Mouse (Mus musculus) layer of hippocampus, adult 11-12 months (tissue): ENCODE results near the gene Dnah8.
"Not testable (repeated sequence)": the region's sequence is repeated elsewhere in the genome, so short reads cannot be mapped to it uniquely, and the experiment has no call there.

Experiments
- DNase-seq: peaks from one replicate; pipeline ENCODE4 v3.0.0; 2022; ENCODE audit warnings: low spot score

The Dnah8 gene

GRCm38 (mm10) chr17:30609305-30609979 is 14.7 kb upstream of the Dnah8 start:
- DNase-seq, result peak; percentile 70

- no peak for DNase-seq
Measured at GRCm38 (mm10) chr17:30609980-30610307, 14.2 kb upstream of the Dnah8 start.

DNA sequence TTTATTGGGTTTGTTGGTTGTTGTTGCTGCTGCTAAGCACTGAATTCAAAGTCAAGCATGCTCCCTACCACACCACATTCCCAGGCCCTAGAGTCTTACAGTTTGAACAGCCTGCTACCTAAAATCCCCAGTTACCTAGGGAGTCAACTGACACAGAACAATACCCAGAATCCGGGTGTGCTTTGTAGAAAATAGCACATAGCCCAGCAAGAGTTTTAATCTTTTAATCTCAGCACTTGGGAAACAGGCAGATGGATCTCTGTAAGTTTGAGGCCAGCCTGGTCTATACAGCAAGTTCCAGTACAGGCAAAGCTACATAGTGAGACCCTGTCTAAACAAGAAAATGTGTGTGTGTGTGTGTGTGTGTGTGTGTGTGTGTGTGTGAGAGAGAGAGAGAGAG is 13.4 kb upstream of the Dnah8 start:
- DNase-seq, result no peak

DNA sequence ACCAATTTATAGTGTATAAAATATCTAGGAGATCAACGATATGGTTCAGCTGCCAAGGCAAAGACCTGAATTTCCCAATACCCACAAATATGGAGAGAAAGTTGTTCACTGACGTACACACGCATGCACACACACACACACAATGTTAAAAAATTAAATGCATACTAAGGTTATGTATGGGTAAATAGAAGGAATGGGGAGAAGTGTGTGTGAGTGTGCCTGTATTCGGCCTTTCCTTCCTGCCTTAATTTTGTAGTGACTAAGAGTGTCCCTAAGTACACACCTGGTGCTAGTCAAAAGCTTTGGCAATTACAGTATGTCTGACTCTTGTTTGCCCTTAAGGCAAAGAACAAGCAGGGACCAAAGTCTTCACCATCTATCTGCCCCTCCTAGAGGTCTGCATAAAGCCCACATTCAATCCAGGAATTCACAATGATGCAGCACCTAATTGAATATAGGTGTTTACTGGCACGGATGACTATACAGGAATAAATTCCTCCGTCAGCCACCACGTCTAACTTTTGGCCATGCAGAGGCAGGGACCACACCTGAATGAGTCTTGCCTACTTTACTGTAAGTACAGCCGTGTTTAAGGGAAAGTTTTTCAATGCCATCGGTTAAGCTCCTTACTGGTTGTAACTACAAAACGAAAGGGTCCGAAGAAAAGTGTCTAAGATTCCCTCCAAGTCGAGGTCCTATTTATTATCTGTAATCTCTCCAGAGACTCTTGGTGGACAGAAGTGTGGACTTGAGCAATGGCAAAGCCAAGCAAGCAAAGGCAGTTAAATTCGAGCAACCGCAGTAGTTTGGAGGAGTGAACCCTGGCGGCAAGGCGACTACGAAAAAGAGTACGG is 12.7 kb upstream of the Dnah8 start:
- no peak for DNase-seq

- DNase-seq, result peak; percentile 100
Measured at GRCm38 (mm10) chr17:30612075-30612859, 11.9 kb upstream of the Dnah8 start.

- no peak for DNase-seq
Measured at GRCm38 (mm10) chr17:30613350-30613749, 10.8 kb upstream of the Dnah8 start.

- DNase-seq, result no peak
Measured at GRCm38 (mm10) chr17:30616203-30616602, 8.0 kb upstream of the Dnah8 start.

DNA sequence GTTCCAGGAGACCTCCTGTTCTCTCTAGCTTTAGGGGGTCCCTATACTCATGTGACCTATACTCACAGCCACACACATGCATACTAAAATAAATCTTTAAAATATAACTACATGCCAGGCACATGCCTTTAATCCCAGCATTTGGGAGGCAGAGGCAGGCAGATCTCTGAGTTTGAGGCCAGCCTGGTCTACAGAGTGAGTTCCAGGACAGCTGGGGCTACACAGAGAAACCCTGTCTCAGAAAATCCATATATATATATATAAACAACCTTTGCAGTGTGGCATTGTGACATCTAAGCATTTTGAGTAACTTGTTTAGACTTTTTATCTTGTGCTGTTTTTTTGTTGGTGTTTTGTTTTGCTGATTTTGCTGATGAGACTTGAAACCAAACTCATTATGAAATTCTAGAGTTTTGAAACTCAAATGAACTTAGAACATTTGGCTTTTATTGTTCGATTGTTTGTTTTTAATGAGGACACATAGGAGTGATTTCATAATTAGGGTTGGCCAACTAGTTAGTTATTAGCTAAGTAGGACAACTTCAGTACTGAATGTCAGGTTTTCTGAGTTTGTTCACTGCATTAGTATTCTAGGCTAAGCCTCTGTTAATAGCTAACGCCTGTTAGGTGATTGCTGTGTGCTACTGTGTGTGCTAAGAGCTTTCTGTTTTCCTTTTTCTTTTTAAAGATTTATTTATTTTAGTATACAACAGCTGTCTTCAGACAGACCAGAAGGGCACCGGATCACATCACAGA is 5.8 kb upstream of the Dnah8 start:
- no peak for DNase-seq

DNA sequence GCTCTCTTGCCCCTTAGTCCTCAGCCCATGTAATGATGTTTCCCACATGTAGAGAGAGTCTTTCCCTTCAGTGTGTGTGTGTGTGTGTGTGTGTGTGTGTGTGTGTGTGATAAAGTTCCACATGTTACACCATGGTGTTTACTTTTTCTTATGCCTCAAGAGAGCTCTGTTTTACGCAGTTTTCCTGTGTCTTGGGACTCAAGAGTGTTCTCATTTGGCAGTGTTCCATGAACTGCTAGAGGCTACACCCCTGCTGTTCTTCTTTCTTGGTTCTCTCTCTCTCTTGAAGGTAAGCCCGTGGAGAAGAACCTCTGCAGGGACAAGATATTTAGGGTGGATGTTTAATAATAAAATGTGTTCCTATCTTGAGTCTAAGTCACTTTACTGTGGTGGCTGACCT is 5.0 kb upstream of the Dnah8 start:
- no peak for DNase-seq

- DNase-seq, result no peak
Measured at GRCm38 (mm10) chr17:30620548-30620947, 3.6 kb upstream of the Dnah8 start.

- DNase-seq, result no peak
Measured at GRCm38 (mm10) chr17:30621450-30621849, 2.7 kb upstream of the Dnah8 start.

DNA sequence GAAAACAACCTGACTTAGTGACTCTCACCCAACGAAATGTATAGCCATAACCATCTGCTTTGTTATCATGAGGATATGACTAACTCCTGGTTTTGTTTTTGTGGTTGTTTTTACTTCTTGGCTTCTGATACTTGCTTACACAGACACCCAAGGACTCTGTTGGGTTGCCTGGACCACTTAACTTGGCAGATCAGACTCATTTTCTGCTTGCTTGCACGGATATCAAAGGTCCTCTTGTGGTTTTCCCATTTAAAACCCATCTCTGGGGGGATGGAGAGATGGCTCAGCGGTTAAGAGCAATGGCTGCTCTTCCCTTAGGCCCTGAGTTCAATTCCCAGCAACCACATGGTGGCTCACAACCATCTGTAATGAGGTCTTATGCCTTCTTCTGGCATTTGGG is 954 bp upstream of the Dnah8 start:
- no peak for DNase-seq

DNA sequence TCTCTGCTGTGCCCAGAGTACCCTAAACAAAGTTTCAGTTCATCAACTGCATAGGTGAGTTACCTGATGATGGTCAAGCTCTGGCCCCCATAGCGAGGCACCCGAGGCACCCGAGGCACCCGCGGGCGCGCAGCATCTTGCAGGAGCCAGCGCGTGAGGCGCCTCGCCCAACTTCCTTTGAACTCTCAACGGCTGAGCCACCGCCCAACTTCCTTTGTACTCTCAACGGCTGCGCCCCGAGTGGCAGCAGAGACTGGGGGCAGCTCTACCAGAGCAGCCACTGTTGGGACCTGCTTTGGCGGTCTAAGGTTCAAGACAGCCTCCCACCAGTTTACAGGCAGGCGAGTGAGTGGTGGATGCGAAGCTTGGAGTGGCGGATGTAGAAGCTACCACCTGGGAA is 2.6 kb downstream of the Dnah8 start, which contains the start of gene Glo1:
TSS of gene Glo1 (minus strand) at position 153 of the 400 bp plus-strand sequence.
- not testable (repeated sequence) for DNase-seq

DNA sequence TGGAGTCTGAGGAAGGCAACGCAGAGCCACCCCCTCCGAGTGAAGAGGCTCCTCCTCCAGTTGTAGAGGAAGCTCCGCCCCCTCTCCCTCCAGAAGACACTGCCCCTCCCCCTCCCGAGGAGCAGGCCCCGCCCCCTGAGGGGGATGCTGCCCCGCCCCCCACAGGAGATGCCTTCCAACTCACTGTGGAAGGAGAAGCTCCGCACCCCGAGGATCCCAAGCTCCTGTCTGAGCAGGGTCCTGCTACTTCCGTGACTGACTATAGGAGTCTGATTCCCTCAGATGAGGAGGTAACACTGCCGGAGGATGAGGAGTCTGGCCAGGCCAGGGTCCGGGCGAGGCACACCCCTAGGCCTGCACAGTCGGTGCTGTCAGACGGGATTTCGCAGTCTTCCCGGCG is 11.2 kb downstream of the Dnah8 start:
- DNase-seq, result no peak

- no peak for DNase-seq
Measured at GRCm38 (mm10) chr17:30637714-30638113, 13.6 kb downstream of the Dnah8 start.

DNA sequence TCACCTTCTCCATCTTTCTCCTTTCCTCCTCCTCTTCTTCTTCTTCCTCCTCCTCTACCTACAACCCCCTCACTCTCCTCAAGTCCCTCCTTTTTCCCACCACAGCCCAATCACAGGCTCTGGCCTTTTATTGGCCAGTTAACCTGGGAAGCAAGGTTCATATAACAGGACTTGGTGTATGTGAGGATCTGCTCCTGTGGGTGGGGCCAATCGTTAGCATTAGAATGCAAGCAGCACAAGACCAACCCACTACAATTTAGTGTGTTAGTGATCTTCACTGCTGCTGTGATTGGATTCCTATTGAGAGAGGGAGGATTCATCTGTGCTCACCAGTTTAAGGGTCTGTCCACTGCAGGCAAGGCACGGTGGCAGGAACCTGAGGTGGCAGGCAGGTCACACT is 14.8 kb downstream of the Dnah8 start:
- no peak for DNase-seq

DNA sequence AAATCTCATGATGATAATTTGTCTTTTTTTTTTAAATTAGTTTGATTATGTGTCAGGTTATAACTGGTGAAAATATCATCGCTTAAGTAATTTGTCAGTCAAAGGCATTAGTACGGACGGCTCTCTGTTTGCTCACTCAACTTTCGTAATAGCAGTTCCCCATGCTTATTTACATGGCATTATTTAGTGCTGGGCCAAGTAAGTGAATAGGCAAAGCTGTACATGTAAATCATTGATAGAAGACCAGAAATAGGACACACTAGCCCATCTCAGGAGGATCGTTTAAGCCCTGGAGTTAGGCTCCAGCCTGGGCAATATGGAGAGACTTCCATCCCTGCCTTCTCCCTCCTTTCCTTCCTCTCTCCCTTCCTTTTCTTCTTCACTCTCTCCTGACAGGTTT is 16.7 kb downstream of the Dnah8 start:
- no peak for DNase-seq

DNA sequence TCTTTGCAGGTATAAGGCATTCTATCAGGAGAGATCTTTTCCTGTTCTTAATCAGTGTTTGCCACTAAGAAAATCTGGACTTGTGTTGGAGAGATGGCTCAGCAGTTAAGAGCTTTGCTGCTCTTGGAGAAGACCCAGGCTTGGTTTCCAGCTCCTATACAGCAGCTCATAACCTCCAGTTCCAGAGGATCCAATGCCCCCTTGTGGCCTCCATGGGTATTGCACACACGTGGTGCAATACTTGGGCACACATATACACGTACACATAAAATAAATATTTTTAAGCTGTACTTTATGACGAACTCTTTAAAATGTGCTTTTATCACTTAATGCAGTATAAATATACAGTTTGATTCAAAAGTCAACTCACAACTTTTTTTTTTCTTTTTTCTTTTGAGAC is 24.6 kb downstream of the Dnah8 start:
- DNase-seq, result no peak

- DNase-seq, result no peak
Measured at GRCm38 (mm10) chr17:30653010-30653409, 28.9 kb downstream of the Dnah8 start.

GRCm38 (mm10) chr17:30657530-30658151 is 33.5 kb downstream of the Dnah8 start:
- no peak for DNase-seq

GRCm38 (mm10) chr17:30658152-30658544 is 34.0 kb downstream of the Dnah8 start:
- peak; percentile 84 for DNase-seq

DNA sequence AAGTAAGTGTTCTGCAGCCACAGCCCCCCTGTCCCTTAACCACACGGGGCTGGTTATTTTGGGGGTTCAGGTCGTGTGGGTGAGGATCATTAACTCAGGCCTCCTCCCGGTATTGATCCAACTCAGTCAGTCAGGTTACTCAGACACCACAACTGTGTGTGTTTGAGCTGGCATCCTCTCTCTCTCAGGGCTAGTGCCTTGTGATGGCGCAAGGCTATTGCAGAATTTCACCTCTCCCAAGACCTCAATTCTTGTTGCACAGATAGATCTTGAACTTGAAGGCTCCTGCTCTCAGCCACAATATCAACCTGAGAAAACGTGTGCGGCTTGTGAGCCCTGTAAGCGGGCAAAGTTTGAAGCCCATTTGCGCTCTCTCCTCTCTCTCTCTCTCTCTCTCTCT is 38.0 kb downstream of the Dnah8 start:
- DNase-seq, result no peak
